8 mouse cellular contexts compared by ENCODE assay signal in genomic region chr1:64097640-64098287, GRCm38 (mm10). TPM values are rescaled to one million over a fixed set of nuclear protein-coding genes. Genes with fewer than 3 reads are reported as not detected.
DNase-seq lines count a peak whose midpoint lies in the region; ATAC-seq and TF ChIP-seq lines count a peak whose summit lies in the region.

No protein-coding gene starts in this region.

- 77% methylated on average over 6 of the region's 6 CpGs for WGBS in forebrain, postnatal 0 days
- WGBS in forebrain, embryonic 11.5 days = 74% methylated on average over 6 of the region's 6 CpGs

- H3K9me3 ChIP-seq in forebrain, postnatal 0 days (ENCODE audit: low read length) = no peaks in the 10 kb centered on the region
- H3K9me3 ChIP-seq in forebrain, embryonic 11.5 days (ENCODE audit: control insufficient read depth, low read length) = no peaks in the 10 kb centered on the region

- no peak overlapping the region for H3K27ac ChIP-seq in forebrain, postnatal 0 days (ENCODE audit: low read depth, low read length)
- no peak overlapping the region for H3K27ac ChIP-seq in forebrain, embryonic 11.5 days (ENCODE audit: low read depth, low read length)

- TF ChIP-seq CTCF in forebrain, postnatal 0 days (IDR thresholded peaks at IDR 0.05; ENCODE audit: low read depth) = no peak

- no peak overlapping the region for H3K4me3 ChIP-seq in forebrain, postnatal 0 days (ENCODE audit: low read depth, low read length)
- H3K4me3 ChIP-seq in forebrain, embryonic 11.5 days (ENCODE audit: low read depth, low read length) = no peak overlapping the region

- no peak for DNase-seq in forebrain, postnatal 0 days
- no peak for DNase-seq in forebrain, embryonic 11.5 days (ENCODE audit: low spot score)
- DNase-seq in gastrocnemius, postnatal 10 days = peak; percentile 14
- DNase-seq in kidney, adult 18-20 months = peak; percentile 36
- peak; percentile 64 for DNase-seq in lung, postnatal 36 days
- no peak for DNase-seq in cerebellum, adult 18-20 months
- no peak for DNase-seq in cerebellum, adult 11-12 months
- DNase-seq in cerebellum, postnatal 14 days = no peak

- no peak overlapping the region for H3K4me2 ChIP-seq in forebrain, postnatal 0 days (ENCODE audit: low read depth)
- no peak overlapping the region for H3K4me2 ChIP-seq in forebrain, embryonic 11.5 days (ENCODE audit: low read depth, low read length, severe bottlenecking)

- H3K4me1 ChIP-seq in forebrain, postnatal 0 days (ENCODE audit: insufficient read depth) = no peaks in the 10 kb centered on the region; the same call in 1 of the 2 replicates
- H3K4me1 ChIP-seq in forebrain, embryonic 11.5 days (replicated peaks; ENCODE audit: control insufficient read depth, insufficient read depth, low read length) = peaks cover 5% of the 10 kb centered on the region; the same call in 1 of the 2 replicates

- no peak overlapping the region for H3K9ac ChIP-seq in forebrain, postnatal 0 days
- H3K9ac ChIP-seq in forebrain, embryonic 11.5 days (ENCODE audit: low read length) = no peak overlapping the region

- no peaks in the 10 kb centered on the region for H3K27me3 ChIP-seq in forebrain, postnatal 0 days (ENCODE audit: insufficient read depth, low read length)
- no peaks in the 10 kb centered on the region for H3K27me3 ChIP-seq in forebrain, embryonic 11.5 days (ENCODE audit: control insufficient read depth, insufficient read depth, low read length)

- peaks cover 5% of the 10 kb centered on the region; the same call in 1 of the 2 replicates for H3K36me3 ChIP-seq in forebrain, postnatal 0 days (ENCODE audit: insufficient read depth)
- H3K36me3 ChIP-seq in forebrain, embryonic 11.5 days (ENCODE audit: control insufficient read depth, insufficient read depth, low read length) = no peaks in the 10 kb centered on the region

- ATAC-seq in forebrain, postnatal 0 days = peak; percentile 42; the same call in 1 of the 2 replicates
- ATAC-seq in forebrain, embryonic 11.5 days (replicated peaks; ENCODE audit: low FRiP score) = no peak

RNA-seq across cellular contexts. Expression of gene Klf7, which starts 24.3 kb away (rescaled TPM):
- total RNA-seq in forebrain, postnatal 0 days (2014; rRNA removed) = 51.4 and 61.5 TPM in 2 replicates
- polyA plus RNA-seq in forebrain, postnatal 0 days (2015; fragmentation: Nextera tagmentation; extraction: Ambion mirVana) = 98.1 and 154 TPM in 2 replicates
- polyA plus RNA-seq in forebrain, embryonic 11.5 days (2014; fragmentation: Nextera tagmentation; extraction: Ambion mirVana) = 24.8 and 25.3 TPM in 2 replicates
- 10 to 100 TPM; 13.6 to 17.3 TPM for total RNA-seq in gastrocnemius, postnatal 10 days (2021)

Comparison
In these comparisons a context has a peak if more than half of its experiments do, and no peak if none do; other contexts are left out.
1. DNase-seq: peak in gastrocnemius, postnatal 10 days (single experiment), kidney, adult 18-20 months (single experiment) and lung, postnatal 36 days (single experiment); none in forebrain, postnatal 0 days (single experiment), forebrain, embryonic 11.5 days (single experiment), cerebellum, adult 18-20 months (0 of 2), cerebellum, adult 11-12 months (single experiment) and cerebellum, postnatal 14 days (0 of 2).